Mouse (Mus musculus) right cerebral cortex, postnatal 36 days (tissue): ENCODE measurements around the gene Ppp1r9a.

Source experiments
- DNase-seq, 2 experiments: peaks; one replicate each; pipeline ENCODE4 v3.0.0; 2022; ENCODE audit warnings: low spot score in 2 of 2, mixed read lengths in 1 of 2

The Ppp1r9a gene

GRCm38 (mm10) chr6:5100347-5100746 lies 197.6 kb downstream of the Ppp1r9a start:
- no peak for DNase-seq

DNA sequence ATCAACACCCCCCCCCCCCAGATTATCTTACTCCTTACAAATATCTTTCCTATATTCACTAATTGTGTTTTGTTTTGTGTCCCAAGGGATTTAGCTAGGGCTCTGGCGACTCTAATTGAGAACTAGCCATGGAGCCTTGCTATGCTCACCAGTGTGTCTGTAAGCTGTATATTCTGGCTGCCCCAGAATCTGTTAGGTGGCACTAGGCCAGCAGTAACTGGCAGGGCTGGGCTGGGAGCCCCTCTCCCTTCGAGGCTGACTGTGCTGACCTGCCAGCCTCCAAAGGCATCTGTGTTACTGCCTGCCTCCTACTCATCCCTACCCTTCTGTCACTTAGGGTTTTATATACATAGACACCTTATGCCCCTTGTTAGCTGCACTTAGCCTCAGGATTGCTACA lies 200.0 kb downstream of the Ppp1r9a start:
- DNase-seq, result no peak

- DNase-seq, result no peak
Measured at GRCm38 (mm10) chr6:5103769-5104168, 201.1 kb downstream of the Ppp1r9a start.

DNA sequence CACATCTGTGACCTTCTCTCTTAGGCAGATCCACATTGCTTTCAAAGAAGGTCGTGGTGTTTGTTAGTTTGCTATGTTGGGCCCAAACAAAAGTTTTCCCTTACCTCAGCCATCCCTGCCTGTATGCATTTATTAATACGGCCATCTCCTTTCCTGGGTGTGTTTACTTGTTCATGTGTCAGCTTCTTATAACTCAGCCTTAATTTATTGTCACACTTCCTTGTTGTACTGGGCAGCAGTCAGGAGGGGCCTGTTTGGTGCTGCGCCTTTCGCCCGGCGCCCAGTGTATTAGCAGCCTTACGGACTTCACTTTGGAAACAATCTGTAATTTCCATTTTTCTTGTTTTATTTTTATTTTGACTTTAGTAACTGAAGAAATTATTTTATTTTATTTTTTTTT lies 201.5 kb downstream of the Ppp1r9a start:
- DNase-seq, result no peak

DNA sequence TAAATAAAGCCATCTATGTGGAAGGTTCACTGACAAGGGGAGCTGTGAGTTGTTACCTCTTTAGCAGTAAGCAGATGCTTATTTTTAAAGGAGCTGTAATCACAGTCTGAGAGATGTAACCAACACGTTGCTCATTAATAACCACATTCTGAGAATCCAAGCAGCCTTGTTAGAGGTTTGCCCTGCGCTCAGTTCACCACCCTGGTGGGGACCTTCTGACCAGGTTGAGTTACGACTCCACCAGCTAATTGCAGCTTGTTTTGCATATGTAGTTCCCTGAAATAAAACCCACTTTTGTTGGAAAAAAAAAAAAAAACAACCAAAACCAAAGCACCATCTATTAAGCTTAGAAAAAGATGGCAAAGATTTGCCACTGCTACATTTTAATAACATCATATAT lies 205.8 kb downstream of the Ppp1r9a start:
- no peak for DNase-seq

DNA sequence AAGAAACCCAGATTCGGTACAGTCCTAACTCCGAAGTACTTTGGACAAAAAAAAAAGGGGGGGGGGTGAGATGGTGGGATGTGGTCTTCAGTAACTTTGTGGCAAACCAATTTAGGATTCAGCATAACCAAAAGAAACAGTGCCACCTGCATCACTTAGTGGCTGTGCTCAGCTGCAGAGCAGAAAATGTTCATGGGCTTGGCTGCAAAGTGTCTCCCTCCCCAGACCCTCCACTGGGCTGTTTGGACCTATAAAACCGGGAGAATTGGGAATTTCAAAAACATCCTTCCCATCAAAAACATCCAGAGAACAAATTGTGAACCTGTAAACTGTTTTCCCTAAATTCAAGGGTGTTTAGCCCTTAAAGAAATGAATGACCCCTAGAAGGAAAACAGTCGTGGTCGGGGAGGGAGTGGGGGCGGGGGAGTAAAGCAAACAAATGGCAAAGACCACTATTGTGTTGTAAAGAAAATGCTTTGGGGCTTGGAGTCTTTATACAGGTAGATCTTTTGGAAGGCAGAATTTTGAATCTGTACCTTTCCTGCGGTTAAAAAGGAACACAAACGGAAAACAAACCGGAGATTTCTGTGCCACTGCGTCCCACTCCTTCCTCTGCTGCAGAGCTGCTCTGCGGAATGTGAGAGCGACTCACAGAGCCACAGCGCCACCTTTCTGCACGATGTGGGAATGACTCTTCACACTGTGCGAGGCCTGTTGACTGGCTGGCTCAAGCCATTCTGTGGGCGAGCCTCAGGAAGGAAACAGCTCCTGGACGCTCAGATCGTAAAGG lies 207.4 kb downstream of the Ppp1r9a start:
- DNase-seq, result peak; percentile 83 to 87

- no peak for DNase-seq
Measured at GRCm38 (mm10) chr6:5110715-5111048, 208.0 kb downstream of the Ppp1r9a start.

GRCm38 (mm10) chr6:5113103-5113502 lies 210.4 kb downstream of the Ppp1r9a start:
- no peak for DNase-seq

GRCm38 (mm10) chr6:5113734-5114133 lies 211.0 kb downstream of the Ppp1r9a start:
- DNase-seq, result no peak

DNA sequence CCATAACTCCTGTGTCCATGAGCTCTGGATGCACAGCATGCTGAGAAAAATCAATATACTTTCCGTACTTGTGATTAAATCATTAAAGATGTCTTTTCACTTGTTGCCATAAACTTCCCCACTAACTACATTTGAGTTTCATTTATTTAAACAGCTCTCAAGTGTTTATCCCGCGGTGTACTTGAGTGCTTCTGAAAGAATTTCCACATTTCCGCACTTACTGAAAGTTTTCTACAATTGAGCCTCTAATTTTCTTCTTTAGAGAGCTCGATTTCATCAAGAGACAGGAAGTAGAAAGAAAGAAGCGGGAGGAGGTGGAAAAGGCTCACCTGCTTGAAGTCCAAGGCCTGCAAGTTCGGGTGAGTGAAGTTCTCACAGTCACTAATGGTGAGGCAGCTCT lies 212.1 kb downstream of the Ppp1r9a start:
- DNase-seq, result no peak

- no peak for DNase-seq
Measured at GRCm38 (mm10) chr6:5119181-5119910, 216.6 kb downstream of the Ppp1r9a start.

DNA sequence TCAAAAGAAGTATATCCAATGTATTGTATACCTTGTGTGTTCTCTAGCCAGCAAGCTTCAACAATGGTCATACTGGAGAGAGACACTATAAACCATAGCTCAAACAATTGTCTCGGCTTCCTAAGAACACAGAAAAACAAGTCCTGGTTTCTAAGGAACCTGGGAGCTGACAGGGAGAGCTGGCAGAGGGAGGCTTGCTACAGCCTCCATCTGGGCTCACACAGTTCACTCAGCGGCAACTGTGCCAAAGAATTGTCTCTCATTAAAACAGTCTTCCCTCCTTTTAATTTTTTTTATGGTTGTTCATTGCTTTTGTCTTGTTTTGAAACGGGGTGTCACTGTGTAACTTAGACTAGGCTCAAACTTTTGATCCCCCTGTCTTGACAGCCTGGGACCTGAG lies 217.5 kb downstream of the Ppp1r9a start:
- no peak for DNase-seq

DNA sequence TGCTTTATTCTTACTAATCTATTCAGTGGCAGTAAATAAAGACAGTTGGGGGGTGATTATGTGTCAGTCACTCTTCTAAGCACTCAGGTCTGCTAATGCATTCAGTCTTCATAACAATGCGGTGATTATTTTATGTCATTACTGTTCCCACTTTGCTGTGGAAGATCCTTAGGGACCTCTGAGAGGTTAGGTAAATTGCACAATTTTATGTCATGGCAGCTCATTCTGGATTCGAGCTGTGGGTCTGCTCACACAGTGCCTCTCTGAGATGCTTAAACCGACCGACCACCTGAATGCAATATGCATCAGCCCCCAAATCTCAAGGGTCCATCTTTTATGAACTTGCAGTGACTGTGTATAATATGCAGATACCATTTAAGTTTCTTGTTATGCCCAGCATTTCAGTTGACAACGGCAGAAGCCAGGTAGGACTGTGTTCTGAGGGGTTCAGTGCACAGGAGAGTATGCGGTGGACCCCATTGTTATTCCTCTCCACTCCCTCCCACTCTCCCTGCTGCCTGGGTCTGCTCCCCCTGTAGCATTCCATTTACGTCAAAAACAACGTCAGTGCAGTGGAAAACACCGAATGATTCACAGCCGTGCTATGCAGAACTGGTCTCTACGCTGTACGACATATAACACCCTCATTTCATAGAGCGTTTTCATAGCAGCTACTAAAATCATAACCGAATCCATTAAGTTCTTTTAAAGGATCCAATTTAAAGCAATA lies 226.8 kb downstream of the Ppp1r9a start:
- DNase-seq, result no peak

- no peak for DNase-seq
Measured at GRCm38 (mm10) chr6:5134986-5135385, 232.3 kb downstream of the Ppp1r9a start.

DNA sequence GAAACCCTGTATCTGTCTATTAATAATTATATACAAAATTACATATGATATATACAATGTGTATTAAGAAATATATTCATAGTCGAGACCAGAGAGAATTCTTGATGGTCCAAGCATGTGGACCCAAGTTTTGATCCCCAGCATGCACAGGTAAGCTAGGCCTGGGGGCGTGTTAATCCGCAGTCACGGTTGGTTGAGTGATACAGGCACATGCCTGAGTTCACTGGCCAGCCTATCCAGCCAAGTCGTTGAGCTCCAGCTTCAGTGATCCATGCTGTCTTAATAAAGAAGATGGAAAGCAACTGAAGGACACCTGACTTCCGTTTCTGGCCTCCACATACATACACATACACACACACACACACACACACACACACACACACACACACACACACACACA lies 233.3 kb downstream of the Ppp1r9a start:
- no peak for DNase-seq

DNA sequence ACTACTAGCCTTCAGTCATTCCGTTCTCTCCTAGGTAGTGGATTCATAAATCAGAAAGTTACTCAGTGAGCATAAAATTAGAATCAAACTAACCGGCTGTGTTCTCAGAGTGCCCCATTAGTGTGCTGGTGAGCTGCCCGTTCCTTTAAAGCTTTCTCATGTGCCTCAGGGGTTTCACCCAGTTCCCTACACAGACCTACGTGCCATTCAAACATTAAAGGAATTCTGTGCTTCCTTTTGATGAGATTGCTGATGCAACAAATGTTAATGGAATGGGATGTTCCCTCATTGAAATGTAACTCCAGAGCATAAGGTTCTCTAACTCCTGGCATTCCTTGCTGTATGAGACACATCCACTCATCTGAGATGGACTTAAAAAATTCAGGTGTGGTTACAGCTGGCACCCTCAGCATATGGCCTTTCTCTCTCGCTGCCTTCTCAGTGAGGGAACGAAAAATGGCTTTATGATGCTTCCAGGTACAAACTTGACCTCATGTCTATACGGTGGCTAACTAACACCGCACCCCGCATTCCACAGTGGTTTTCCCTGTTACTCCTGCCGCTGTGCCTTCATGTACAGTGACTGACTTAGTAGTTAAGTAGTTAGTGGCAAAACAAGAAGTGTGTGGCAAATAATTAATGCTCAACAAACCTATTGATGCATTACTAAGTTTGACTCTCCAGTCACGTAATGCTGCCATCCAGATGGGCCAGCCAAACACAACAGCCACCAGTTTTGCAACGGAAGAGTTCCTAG lies 236.3 kb downstream of the Ppp1r9a start:
- DNase-seq, result no peak

GRCm38 (mm10) chr6:5139666-5140065 lies 236.9 kb downstream of the Ppp1r9a start:
- DNase-seq, result no peak

DNA sequence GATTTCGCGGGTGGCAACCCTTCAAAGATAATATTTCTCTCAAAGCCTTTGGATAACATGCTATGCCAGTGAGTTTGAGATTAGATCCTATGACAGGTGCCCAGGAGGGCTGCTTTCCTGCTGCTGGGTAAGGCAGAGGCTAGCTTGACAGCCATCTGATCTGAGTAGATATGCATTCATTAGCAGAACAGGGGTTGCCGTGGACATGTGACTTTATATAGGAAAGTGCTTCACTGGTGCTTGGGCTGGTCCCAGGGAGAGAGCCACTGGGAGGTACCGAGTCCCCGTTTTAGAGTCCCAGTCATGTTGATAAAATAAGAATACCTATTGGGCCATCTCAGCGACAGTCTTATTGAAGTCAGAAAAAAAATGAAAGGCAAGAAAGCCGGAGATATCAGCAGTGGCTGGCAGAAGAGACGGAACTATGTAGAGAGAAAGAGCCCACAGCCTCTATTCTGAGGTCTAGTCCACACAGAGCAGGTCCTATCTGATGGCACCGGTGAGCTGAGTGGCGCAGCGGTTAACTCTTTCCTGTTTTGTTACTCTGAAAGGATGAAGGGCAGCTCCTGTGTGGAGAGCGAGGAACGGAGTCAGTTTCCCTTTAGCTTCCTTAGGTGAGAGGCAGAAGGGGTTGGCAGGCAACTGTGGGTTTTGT lies 244.9 kb downstream of the Ppp1r9a start:
- DNase-seq, result no peak

DNA sequence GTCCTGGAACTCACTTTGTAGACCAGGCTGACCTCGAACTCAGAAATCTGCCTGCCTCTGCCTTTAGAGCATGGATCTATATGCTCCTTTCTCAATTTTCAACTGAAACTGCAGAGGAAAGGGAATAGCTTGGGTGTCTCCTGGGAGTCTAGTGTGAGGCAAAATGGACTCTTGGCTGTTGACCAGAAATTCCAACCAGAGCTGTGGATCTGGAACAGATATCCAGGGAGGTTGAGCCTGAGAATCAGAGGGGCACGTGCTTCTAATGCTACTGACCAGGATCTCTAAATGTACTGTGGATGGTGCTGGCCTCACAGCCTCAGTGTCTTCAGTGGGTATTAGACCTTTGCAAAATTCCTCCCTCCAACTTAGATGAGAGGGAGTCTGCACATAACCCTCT lies 247.2 kb downstream of the Ppp1r9a start:
- no peak for DNase-seq

- no peak for DNase-seq
Measured at GRCm38 (mm10) chr6:5151171-5151570, 248.5 kb downstream of the Ppp1r9a start.

DNA sequence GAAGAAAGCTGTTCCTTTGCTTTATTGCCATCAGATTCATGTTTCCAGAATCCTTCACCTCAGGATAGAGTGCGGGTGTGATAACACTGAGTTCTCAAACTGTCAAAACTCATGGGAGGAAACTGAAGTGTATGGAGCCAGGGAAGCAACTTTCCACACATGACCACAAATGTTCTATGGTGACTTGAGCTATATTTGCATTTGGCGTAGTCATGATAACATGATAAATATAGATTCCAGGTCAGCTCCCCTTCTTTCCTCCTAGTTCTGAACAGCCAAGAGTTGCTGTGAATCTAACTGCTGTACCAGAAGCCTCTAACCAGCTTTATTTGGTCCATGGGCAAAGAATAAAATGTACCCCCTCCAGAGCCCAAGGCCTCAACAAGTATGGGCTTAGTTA lies 249.5 kb downstream of the Ppp1r9a start:
- no peak for DNase-seq
